Mouse (Mus musculus): ENCODE results near the gene Exosc7. TPM values are rescaled to one million over a fixed set of nuclear protein-coding genes. Genes with fewer than 3 reads are reported as not detected.

Gene Exosc7
- polyA plus RNA-seq, 1 experiment from 2014 or later = 106 TPM

GRCm38 (mm10) chr9:123103425-123103824 is 9.6 kb upstream of the Exosc7 start:
- ATAC-seq (ENCODE audit: low FRiP score) (no peak), DNase-seq (ENCODE audit: low spot score) (no peak)
- H3K27me3 ChIP-seq (ENCODE audit: control insufficient read depth, insufficient read depth, low read length) = no peaks in the 10 kb centered on the region
- H3K4me2 ChIP-seq (replicated peaks; ENCODE audit: low read depth, low read length) = no peak overlapping the region
- no peak overlapping the region for H3K9ac ChIP-seq (ENCODE audit: low read depth, low read length)
- H3K27ac ChIP-seq (ENCODE audit: low read depth, low read length) = no peak overlapping the region
- H3K4me3 ChIP-seq (ENCODE audit: low read depth, low read length) = no peak overlapping the region
- peaks cover 4% of the 10 kb centered on the region; the same call in 1 of the 2 replicates for H3K36me3 ChIP-seq (ENCODE audit: control insufficient read depth, insufficient read depth, low read length)
- no peaks in the 10 kb centered on the region for H3K4me1 ChIP-seq (replicated peaks; ENCODE audit: control insufficient read depth, insufficient read depth, low read length)
- no peaks in the 10 kb centered on the region for H3K9me3 ChIP-seq (ENCODE audit: control insufficient read depth, low read length)

DNA sequence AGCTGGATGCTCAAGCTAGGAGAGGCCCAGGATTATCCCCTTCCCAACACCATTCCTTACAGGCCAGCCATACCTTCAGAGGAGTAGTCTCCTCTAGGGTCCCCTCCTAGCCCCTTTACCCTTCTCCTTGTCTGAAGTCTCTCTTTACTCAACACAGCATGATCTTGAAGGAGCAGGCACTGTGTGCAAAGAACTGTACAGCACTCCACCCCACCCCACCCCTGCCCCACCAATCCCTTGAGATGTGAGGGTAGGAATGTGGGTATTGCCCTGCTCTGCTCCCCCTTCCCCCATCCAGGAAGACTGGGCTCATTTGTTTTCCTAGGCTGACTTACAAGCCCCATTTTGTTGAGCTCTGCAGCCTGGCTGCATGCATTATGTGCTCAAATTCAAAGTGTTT is 8.7 kb upstream of the Exosc7 start:
- H3K36me3 ChIP-seq (ENCODE audit: control insufficient read depth, insufficient read depth, low read length) = no peaks in the 10 kb centered on the region

GRCm38 (mm10) chr9:123107186-123107585 is 5.8 kb upstream of the Exosc7 start:
- Histone ChIP-seq H3K9me3 (ENCODE audit: control insufficient read depth, low read length) (no peaks in the 10 kb centered on the region), H3K4me2 (replicated peaks; ENCODE audit: low read depth, low read length) (no peak overlapping the region), H3K9ac (ENCODE audit: low read depth, low read length) (no peak overlapping the region), H3K27me3 (ENCODE audit: control insufficient read depth, insufficient read depth, low read length) (no peaks in the 10 kb centered on the region), H3K4me3 (ENCODE audit: low read depth, low read length) (no peak overlapping the region), H3K4me1 (replicated peaks; ENCODE audit: control insufficient read depth, insufficient read depth, low read length) (peaks cover 4% of the 10 kb centered on the region; the same call in 1 of the 2 replicates), H3K36me3 (ENCODE audit: control insufficient read depth, insufficient read depth, low read length) (no peaks in the 10 kb centered on the region), H3K27ac (ENCODE audit: low read depth, low read length) (no peak overlapping the region)
- ATAC-seq (ENCODE audit: low FRiP score) (no peak), DNase-seq (ENCODE audit: low spot score) (no peak)
- 93% methylated on average over 4 of the region's 4 CpGs for WGBS

More for the DNA sequence above, 8.7 kb upstream of the Exosc7 start:
- ATAC-seq (ENCODE audit: low FRiP score) = no peak
- Histone ChIP-seq H3K27me3 (ENCODE audit: control insufficient read depth, insufficient read depth, low read length) (no peaks in the 10 kb centered on the region), H3K4me3 (ENCODE audit: low read depth, low read length) (no peak overlapping the region), H3K9me3 (ENCODE audit: control insufficient read depth, low read length) (no peaks in the 10 kb centered on the region), H3K27ac (ENCODE audit: low read depth, low read length) (no peak overlapping the region), H3K9ac (ENCODE audit: low read depth, low read length) (no peak overlapping the region), H3K4me1 (replicated peaks; ENCODE audit: control insufficient read depth, insufficient read depth, low read length) (no peaks in the 10 kb centered on the region), H3K4me2 (replicated peaks; ENCODE audit: low read depth, low read length) (no peak overlapping the region)
- DNase-seq (ENCODE audit: low spot score) = no peak

DNA sequence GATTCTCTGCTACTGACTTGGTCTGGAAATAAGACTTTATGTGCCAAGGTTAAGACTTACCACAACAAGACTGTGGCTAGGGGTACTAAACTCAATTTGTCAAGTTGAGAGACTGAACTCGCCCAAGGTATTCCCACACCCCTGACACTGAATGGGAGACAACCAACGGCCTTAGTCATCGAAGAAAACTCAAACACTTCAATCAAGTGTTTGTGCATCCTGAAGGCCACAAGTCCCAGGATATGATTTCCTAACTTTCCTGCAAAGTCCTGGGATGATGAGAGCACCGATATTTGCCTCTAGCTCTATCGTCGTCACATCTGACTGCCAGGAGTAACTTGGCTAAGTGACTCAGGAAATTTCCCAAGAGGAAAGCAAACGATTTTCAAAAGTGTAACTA is 3.8 kb upstream of the Exosc7 start:
- Histone ChIP-seq H3K27ac (ENCODE audit: low read depth, low read length) (no peak overlapping the region), H3K4me3 (ENCODE audit: low read depth, low read length) (no peak overlapping the region), H3K9ac (ENCODE audit: low read depth, low read length) (no peak overlapping the region), H3K36me3 (ENCODE audit: control insufficient read depth, insufficient read depth, low read length) (no peaks in the 10 kb centered on the region), H3K27me3 (ENCODE audit: control insufficient read depth, insufficient read depth, low read length) (no peaks in the 10 kb centered on the region), H3K4me2 (replicated peaks; ENCODE audit: low read depth, low read length) (no peak overlapping the region), H3K9me3 (ENCODE audit: control insufficient read depth, low read length) (no peaks in the 10 kb centered on the region), H3K4me1 (replicated peaks; ENCODE audit: control insufficient read depth, insufficient read depth, low read length) (peaks cover 6% of the 10 kb centered on the region; the same call in 1 of the 2 replicates)
- ATAC-seq (ENCODE audit: low FRiP score) (no peak), DNase-seq (ENCODE audit: low spot score) (no peak)
- 92% methylated on average over 7 of the region's 7 CpGs for WGBS

DNA sequence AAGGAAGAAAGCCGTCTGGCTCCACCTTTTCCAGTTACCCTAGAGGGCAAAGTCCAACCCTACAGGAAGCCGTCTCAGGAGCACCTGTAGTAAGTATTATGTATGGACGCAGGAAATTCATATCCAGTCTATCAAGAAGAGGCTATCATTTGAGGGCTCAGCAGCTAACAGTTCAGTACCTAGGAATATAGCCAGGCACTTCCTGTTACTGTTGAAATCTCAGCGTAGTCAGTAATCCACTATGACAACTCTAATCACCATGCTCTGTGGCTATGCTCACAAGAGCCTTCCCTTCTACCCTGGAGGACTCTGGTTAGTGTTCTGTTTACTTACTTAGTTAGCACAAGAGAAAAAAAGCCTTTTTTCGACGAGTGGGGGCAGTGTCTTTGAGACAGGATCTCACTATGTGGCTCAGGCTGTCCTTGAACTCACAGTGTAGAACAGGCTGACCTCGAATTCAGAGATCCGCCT is 1.2 kb upstream of the Exosc7 start:
- H3K4me1 ChIP-seq (replicated peaks; ENCODE audit: control insufficient read depth, insufficient read depth, low read length) = peaks cover 6% of the 10 kb centered on the region; the same call in 1 of the 2 replicates
- ATAC-seq (ENCODE audit: low FRiP score) (no peak), DNase-seq (ENCODE audit: low spot score) (no peak)
- H3K4me2 ChIP-seq (replicated peaks; ENCODE audit: low read depth, low read length) = peak overlapping the region; percentile 90
- WGBS = 68% methylated on average over 8 of the region's 8 CpGs
- H3K9me3 ChIP-seq (ENCODE audit: control insufficient read depth, low read length) = no peaks in the 10 kb centered on the region
- no peaks in the 10 kb centered on the region for H3K36me3 ChIP-seq (ENCODE audit: control insufficient read depth, insufficient read depth, low read length)
- H3K4me3 ChIP-seq (ENCODE audit: low read depth, low read length) = peak overlapping the region; percentile 93
- H3K27ac ChIP-seq (ENCODE audit: low read depth, low read length) = no peak overlapping the region
- H3K27me3 ChIP-seq (ENCODE audit: control insufficient read depth, insufficient read depth, low read length) = no peaks in the 10 kb centered on the region
- H3K9ac ChIP-seq (ENCODE audit: low read depth, low read length) = peak overlapping the region; percentile 93

- Histone ChIP-seq H3K36me3 (ENCODE audit: control insufficient read depth, insufficient read depth, low read length) (no peaks in the 10 kb centered on the region), H3K4me1 (replicated peaks; ENCODE audit: control insufficient read depth, insufficient read depth, low read length) (peaks cover 6% of the 10 kb centered on the region; the same call in 1 of the 2 replicates), H3K4me3 (ENCODE audit: low read depth, low read length) (peak overlapping the region; percentile 93), H3K4me2 (replicated peaks; ENCODE audit: low read depth, low read length) (peak overlapping the region; percentile 90), H3K27me3 (ENCODE audit: control insufficient read depth, insufficient read depth, low read length) (no peaks in the 10 kb centered on the region), H3K9me3 (ENCODE audit: control insufficient read depth, low read length) (no peaks in the 10 kb centered on the region), H3K9ac (ENCODE audit: low read depth, low read length) (peak overlapping the region; percentile 93), H3K27ac (ENCODE audit: low read depth, low read length) (no peak overlapping the region)
- ATAC-seq (ENCODE audit: low FRiP score) (no peak), DNase-seq (ENCODE audit: low spot score) (no peak)
- 66% methylated on average over 6 of the region's 6 CpGs for WGBS
These were observed 916 bp downstream of the Exosc7 start for GRCm38 (mm10) chr9:123113931-123114330.

DNA sequence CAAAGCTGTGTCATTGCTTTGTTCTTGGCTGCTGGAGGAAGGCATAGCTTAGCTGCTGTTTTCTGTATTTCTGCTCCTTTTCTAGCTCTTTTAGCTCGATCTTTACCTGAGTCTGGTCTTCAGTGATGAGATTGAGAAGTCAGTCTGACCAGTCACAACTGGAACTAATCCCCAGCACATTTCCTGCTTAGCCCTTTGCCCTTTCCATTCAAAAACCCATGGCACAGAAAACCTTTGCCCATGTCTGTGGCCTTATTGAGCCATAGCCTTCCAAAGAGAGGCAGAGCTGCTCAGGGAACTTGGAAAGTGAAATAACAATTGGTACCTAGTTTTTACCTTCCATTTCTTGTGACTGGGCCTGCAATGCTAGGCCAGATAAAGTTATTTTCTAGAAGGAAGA is 2.6 kb downstream of the Exosc7 start:
- Histone ChIP-seq H3K27me3 (ENCODE audit: control insufficient read depth, insufficient read depth, low read length) (no peaks in the 10 kb centered on the region), H3K27ac (ENCODE audit: low read depth, low read length) (no peak overlapping the region), H3K36me3 (ENCODE audit: control insufficient read depth, insufficient read depth, low read length) (peaks cover 10% of the 10 kb centered on the region), H3K4me1 (replicated peaks; ENCODE audit: control insufficient read depth, insufficient read depth, low read length) (peaks cover 6% of the 10 kb centered on the region; the same call in 1 of the 2 replicates), H3K4me2 (replicated peaks; ENCODE audit: low read depth, low read length) (no peak overlapping the region), H3K4me3 (ENCODE audit: low read depth, low read length) (no peak overlapping the region), H3K9ac (ENCODE audit: low read depth, low read length) (no peak overlapping the region), H3K9me3 (ENCODE audit: control insufficient read depth, low read length) (no peaks in the 10 kb centered on the region)
- ATAC-seq (ENCODE audit: low FRiP score) (no peak), DNase-seq (ENCODE audit: low spot score) (no peak)
- WGBS = 100% methylated on average over 1 of the region's 1 CpGs

GRCm38 (mm10) chr9:123123017-123123416 is 10.0 kb downstream of the Exosc7 start:
- H3K4me2 ChIP-seq (replicated peaks; ENCODE audit: low read depth, low read length) = no peak overlapping the region
- no peak overlapping the region for H3K9ac ChIP-seq (ENCODE audit: low read depth, low read length)
- no peak overlapping the region for H3K4me3 ChIP-seq (ENCODE audit: low read depth, low read length)
- WGBS = 80% methylated on average over 3 of the region's 3 CpGs
- no peaks in the 10 kb centered on the region for H3K9me3 ChIP-seq (ENCODE audit: control insufficient read depth, low read length)
- no peak overlapping the region for H3K27ac ChIP-seq (ENCODE audit: low read depth, low read length)
- H3K4me1 ChIP-seq (replicated peaks; ENCODE audit: control insufficient read depth, insufficient read depth, low read length) = no peaks in the 10 kb centered on the region
- peaks cover 12% of the 10 kb centered on the region for H3K36me3 ChIP-seq (ENCODE audit: control insufficient read depth, insufficient read depth, low read length)
- H3K27me3 ChIP-seq (ENCODE audit: control insufficient read depth, insufficient read depth, low read length) = no peaks in the 10 kb centered on the region
- DNase-seq (ENCODE audit: low spot score) (no peak), ATAC-seq (ENCODE audit: low FRiP score) (no peak)

DNA sequence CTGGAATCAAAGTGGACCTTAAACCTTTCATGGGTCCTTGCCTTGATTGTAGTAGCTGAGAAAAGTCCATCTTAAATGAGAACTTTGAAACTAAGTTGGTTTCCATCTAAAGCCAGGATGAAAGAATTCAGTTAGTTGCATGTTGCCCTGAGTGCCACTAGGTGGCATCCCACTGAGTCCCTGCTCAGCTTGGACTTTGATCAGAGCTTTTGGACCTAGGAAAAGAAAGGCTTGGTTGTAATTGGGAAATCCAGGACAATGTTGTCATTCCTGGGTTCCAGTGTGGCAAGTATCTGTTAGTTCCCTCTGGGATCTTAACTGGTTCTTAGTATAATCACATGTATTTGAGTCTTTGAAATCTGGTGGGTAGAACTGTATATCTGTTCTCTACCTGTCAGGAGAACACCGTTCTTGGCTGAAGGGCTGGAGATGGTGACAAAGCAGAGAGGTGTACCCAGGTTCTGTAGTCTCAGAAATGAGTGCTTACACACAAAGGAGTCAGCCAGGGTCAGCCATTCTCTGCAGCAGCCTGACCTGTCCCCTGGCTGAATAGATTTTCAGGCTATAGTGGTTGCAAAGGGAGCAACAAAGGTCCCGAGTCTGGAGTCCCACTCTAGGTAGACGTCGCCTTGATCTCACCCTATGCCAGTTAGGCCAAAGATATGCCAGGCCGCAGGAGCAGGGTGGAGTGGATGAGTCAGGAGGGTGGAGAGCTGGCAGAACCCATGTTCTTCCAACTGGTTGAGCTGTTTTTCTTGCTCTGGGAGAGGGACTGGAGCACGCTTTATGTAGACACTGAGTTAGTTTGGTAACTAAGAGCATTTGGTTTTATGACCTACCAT is 10.8 kb downstream of the Exosc7 start:
- Histone ChIP-seq H3K4me3 (ENCODE audit: low read depth, low read length) (no peak overlapping the region), H3K36me3 (ENCODE audit: control insufficient read depth, insufficient read depth, low read length) (peaks cover 12% of the 10 kb centered on the region), H3K27me3 (ENCODE audit: control insufficient read depth, insufficient read depth, low read length) (no peaks in the 10 kb centered on the region), H3K9me3 (ENCODE audit: control insufficient read depth, low read length) (no peaks in the 10 kb centered on the region), H3K27ac (ENCODE audit: low read depth, low read length) (no peak overlapping the region), H3K9ac (ENCODE audit: low read depth, low read length) (no peak overlapping the region), H3K4me2 (replicated peaks; ENCODE audit: low read depth, low read length) (no peak overlapping the region), H3K4me1 (replicated peaks; ENCODE audit: control insufficient read depth, insufficient read depth, low read length) (no peaks in the 10 kb centered on the region)
- no peak for DNase-seq (ENCODE audit: low spot score)
- no peak; the same call in 1 of the 2 replicates for ATAC-seq (ENCODE audit: low FRiP score)
- WGBS = 95% methylated on average over 6 of the region's 6 CpGs
